Mouse (Mus musculus): ENCODE data around the gene Col17a1. TPM values are rescaled to one million over a fixed set of nuclear protein-coding genes. Genes with fewer than 3 reads are reported as not detected.

Gene Col17a1
- polyA plus RNA-seq, 1 experiment from 2014 or later: 0.20 TPM

DNA sequence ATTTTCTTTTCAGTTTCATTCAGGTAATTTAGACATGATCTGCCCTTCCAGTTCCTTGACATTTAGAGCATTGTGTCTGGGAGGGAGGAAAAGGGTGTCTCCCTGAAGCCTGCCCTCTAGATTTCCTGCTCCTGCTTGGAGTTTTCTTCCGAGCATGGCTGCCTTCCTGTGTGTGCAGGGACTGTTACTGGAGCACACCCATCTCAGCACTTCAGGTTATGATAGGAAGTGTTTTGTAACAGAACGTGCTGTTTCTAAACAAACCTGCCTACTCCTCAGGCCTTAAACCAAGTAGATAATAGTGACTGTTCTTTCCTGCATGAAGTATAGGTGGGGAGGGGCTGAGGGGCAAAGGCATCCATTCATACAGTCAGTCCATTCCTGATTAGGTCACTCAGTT, 48.0 kb downstream of the Col17a1 start:
- no peak overlapping the region for H3K4me2 ChIP-seq
- no peak overlapping the region for H3K27ac ChIP-seq (replicated peaks)
- WGBS (ENCODE audit: insufficient replicate concordance): 71% methylated on average over 2 of the region's 2 CpGs
- H3K4me3 ChIP-seq (replicated peaks): no peak overlapping the region
- H3K9me3 ChIP-seq (replicated peaks): no peaks in the 10 kb centered on the region
- peaks cover 72% of the 10 kb centered on the region for H3K36me3 ChIP-seq (replicated peaks)
- no peak overlapping the region for H3K9ac ChIP-seq
- no peaks in the 10 kb centered on the region for H3K27me3 ChIP-seq
- ATAC-seq (ENCODE audit: insufficient read depth): no peak
- 0 out of 2 replicates have a peak, but pooled peaks cover 3% of the 10 kb centered on the region for H3K4me1 ChIP-seq (replicated peaks)

DNA sequence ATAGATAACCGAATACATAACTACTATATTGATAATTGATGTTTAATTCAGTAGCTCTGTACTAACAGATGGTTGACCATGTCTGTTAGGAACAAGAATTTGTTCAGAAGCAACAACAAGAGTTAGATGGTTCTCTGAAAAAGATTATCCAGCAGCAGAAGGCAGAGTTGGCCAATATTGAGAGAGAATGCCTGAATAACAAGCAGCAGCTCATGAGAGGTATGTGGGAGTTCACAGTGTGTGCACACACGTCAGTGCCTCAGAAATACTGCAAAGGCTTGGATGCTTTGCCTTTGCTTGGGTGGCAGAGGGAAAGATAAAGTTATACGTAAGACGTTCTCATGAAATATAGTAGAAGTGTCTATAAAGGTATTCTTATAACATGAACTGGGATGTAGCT, 56.5 kb downstream of the Col17a1 start:
- Histone ChIP-seq H3K27me3 (no peaks in the 10 kb centered on the region), H3K27ac (replicated peaks) (no peak overlapping the region), H3K9ac (no peak overlapping the region), H3K4me2 (no peak overlapping the region), H3K4me3 (replicated peaks) (no peak overlapping the region), H3K4me1 (replicated peaks) (no peaks in the 10 kb centered on the region; the same call in none of the 2 replicates), H3K9me3 (replicated peaks) (no peaks in the 10 kb centered on the region), H3K36me3 (replicated peaks) (peaks cover 47% of the 10 kb centered on the region)
- 84% methylated on average over 4 of the region's 4 CpGs for WGBS (ENCODE audit: insufficient replicate concordance)
- no peak for ATAC-seq (ENCODE audit: insufficient read depth)

DNA sequence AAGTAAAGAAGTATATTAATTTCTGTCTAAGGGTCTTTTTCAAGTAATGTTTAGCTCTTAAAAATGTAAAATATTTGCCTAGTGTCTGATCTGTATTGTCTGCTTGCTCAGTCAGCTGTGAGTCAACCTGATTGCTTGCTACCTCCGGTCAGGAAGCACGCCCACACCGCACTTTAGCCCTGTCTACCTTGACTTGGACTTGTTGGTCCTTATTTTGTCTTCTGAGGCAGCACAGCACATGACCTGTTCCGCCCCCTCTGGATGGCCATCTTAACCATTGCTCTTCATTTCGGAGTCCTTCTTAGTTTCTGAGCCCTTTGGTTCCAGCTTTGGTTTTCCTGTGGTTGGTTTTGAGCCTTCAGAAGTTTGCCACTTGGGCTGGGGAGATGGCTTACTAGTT, 60.1 kb downstream of the Col17a1 start:
- no peaks in the 10 kb centered on the region for H3K27me3 ChIP-seq
- ATAC-seq (ENCODE audit: insufficient read depth): no peak
- no peak overlapping the region for H3K4me2 ChIP-seq
- no peaks in the 10 kb centered on the region; the same call in none of the 2 replicates for H3K4me1 ChIP-seq (replicated peaks)
- no peaks in the 10 kb centered on the region for H3K9me3 ChIP-seq (replicated peaks)
- WGBS (ENCODE audit: insufficient replicate concordance): 84% methylated on average over 5 of the region's 5 CpGs
- no peak overlapping the region for H3K9ac ChIP-seq
- peaks cover 29% of the 10 kb centered on the region for H3K36me3 ChIP-seq (replicated peaks)
- no peak overlapping the region for H3K27ac ChIP-seq (replicated peaks)
- H3K4me3 ChIP-seq (replicated peaks): no peak overlapping the region

DNA sequence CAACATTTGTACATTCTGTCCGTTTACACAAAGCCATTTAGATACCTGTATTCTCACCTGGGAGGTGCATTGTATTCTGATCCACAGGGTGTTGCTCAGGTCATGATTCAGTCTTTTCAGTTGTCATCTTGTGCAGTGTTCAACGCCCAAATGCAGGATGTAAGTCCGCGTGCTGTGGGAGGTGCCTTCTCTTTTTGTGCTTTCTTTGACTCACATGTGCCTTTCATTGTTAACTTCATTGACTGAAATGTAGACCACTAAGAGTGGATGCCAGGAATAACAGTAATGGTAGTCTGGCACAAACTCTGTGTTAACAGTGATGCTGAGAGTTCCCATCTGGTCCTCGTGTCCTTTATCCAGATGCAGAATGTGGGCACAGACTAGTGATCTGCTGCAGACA, 61.5 kb downstream of the Col17a1 start:
- no peak for ATAC-seq (ENCODE audit: insufficient read depth)
- WGBS (ENCODE audit: insufficient replicate concordance): 83% methylated on average over 5 of the region's 5 CpGs
- H3K4me2 ChIP-seq: no peak overlapping the region
- H3K9me3 ChIP-seq (replicated peaks): no peaks in the 10 kb centered on the region
- no peak overlapping the region for H3K9ac ChIP-seq
- H3K27me3 ChIP-seq: no peaks in the 10 kb centered on the region
- no peak overlapping the region for H3K27ac ChIP-seq (replicated peaks)
- no peaks in the 10 kb centered on the region; the same call in none of the 2 replicates for H3K4me1 ChIP-seq (replicated peaks)
- H3K4me3 ChIP-seq (replicated peaks): no peak overlapping the region
- H3K36me3 ChIP-seq (replicated peaks): peaks cover 29% of the 10 kb centered on the region

DNA sequence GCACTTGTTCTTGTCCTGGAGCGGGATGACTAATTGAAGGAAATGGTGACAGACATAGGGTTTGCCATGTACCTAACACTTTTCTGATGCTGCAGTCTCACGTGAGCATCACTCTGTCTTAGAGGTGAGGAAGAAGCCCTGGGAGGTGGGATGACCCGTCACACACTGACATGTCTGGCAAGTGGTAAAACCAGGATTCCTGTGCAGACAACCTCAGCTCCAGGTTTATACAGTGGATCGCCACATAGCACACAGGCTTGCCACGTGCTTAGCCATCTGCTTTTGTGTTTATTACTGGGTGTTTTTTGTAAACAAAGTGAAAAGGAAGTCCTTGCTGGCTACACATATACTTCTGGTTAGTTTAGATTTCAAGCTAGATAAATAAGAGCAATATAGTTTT, 62.8 kb downstream of the Col17a1 start:
- Histone ChIP-seq H3K27me3 (no peaks in the 10 kb centered on the region), H3K4me1 (replicated peaks) (no peaks in the 10 kb centered on the region; the same call in none of the 2 replicates), H3K9ac (no peak overlapping the region), H3K4me3 (replicated peaks) (no peak overlapping the region), H3K4me2 (no peak overlapping the region), H3K27ac (replicated peaks) (no peak overlapping the region), H3K9me3 (replicated peaks) (no peaks in the 10 kb centered on the region), H3K36me3 (replicated peaks) (peaks cover 39% of the 10 kb centered on the region)
- 79% methylated on average over 5 of the region's 5 CpGs for WGBS (ENCODE audit: insufficient replicate concordance)
- no peak for ATAC-seq (ENCODE audit: insufficient read depth)

DNA sequence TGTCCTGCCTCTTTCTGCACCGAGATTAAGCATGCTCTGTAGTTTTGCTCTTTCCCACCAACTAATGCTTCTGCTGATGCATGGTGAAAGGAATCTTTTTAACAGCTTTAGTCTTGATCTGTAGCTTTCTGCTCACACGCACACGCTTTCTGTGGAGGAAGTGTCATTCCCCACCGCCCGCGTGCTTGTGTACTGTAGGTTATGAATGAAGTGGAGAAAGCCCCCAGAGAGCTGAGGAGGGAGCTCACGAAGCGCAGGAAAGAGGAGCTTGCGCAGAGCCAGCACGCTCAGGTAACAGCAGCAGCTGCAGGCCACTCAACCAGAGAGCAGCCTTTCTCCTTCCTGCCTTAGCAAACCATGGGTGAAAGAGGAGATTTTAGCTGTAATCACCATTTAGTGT, 64.4 kb downstream of the Col17a1 start:
- no peaks in the 10 kb centered on the region; the same call in none of the 2 replicates for H3K4me1 ChIP-seq (replicated peaks)
- H3K9me3 ChIP-seq (replicated peaks): no peaks in the 10 kb centered on the region
- H3K27me3 ChIP-seq: no peaks in the 10 kb centered on the region
- no peak for ATAC-seq (ENCODE audit: insufficient read depth)
- H3K27ac ChIP-seq (replicated peaks): no peak overlapping the region
- H3K4me3 ChIP-seq (replicated peaks): no peak overlapping the region
- WGBS (ENCODE audit: insufficient replicate concordance): 92% methylated on average over 10 of the region's 10 CpGs
- H3K36me3 ChIP-seq (replicated peaks): peaks cover 55% of the 10 kb centered on the region
- H3K4me2 ChIP-seq: no peak overlapping the region
- H3K9ac ChIP-seq: no peak overlapping the region

DNA sequence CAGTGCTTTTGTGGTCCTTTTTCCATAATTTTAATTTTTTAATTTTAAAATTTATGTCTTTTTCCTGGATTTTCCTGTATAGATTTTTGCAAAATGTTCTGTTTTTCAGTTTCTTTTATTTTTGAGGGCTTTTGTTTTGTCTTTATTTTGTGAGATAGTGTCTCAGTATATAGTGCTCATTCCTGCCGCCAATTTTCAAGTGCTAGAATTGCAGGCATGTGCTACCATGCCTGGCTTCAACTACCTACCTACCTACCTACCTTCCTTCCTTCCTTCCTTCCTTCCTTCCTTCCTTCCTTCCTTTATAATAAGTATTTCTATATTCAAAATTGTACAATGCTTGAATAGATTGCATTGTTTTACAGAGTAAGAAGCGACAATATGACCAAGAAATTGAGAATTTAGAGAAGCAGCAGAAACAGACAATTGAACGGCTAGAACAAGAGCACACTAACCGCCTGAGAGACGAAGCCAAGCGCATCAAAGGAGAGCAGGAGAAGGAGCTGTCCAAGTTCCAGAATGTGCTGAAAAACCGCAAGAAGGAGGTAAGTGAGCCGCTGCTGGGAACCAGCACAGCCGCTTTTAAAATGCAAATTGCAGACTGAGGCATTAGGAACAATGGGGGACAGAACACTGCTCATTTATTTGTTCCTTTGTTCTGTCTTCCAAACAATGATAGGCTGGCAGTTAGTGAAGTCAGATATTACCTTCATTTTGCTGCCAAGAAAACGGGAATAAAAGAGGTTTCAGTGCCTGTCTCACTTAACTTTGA, 66.8 kb downstream of the Col17a1 start:
- H3K9ac ChIP-seq: no peak overlapping the region
- ATAC-seq (ENCODE audit: insufficient read depth): no peak
- H3K27me3 ChIP-seq: no peaks in the 10 kb centered on the region

DNA sequence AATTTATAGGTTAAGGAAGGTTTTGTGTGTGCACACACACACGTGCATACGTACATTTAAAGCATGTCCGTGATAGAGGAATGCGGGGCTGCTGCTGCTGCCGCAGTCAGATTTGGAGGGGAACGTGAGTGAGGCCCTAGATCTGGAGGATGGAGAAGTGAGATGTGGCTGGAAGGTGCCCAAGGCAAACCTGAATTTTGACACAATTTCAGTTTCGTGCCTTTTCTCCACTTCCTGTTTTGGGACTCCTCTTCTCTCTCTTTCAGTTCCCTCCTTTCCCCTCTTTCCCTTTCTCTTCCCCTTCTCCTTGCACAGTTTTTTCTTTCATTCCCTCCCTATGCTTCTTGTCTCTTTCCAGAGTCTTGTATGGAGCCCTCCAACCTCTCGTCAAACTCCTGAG, 70.4 kb downstream of the Col17a1 start:
- H3K4me3 ChIP-seq (replicated peaks): no peak overlapping the region
- no peaks in the 10 kb centered on the region for H3K27me3 ChIP-seq
- ATAC-seq (ENCODE audit: insufficient read depth): no peak
- H3K4me1 ChIP-seq (replicated peaks): no peaks in the 10 kb centered on the region
- H3K4me2 ChIP-seq: no peak overlapping the region
- no peak overlapping the region for H3K27ac ChIP-seq (replicated peaks)
- 80% methylated on average over 8 of the region's 8 CpGs for WGBS (ENCODE audit: insufficient replicate concordance)
- peaks cover 91% of the 10 kb centered on the region for H3K36me3 ChIP-seq (replicated peaks)
- no peaks in the 10 kb centered on the region for H3K9me3 ChIP-seq (replicated peaks)
- H3K9ac ChIP-seq: no peak overlapping the region

More for the DNA sequence above, 66.8 kb downstream of the Col17a1 start:
- Histone ChIP-seq H3K4me3 (replicated peaks) (no peak overlapping the region), H3K4me1 (replicated peaks) (no peaks in the 10 kb centered on the region), H3K27ac (replicated peaks) (no peak overlapping the region), H3K36me3 (replicated peaks) (peaks cover 73% of the 10 kb centered on the region), H3K9me3 (replicated peaks) (no peaks in the 10 kb centered on the region), H3K4me2 (no peak overlapping the region)
- WGBS (ENCODE audit: insufficient replicate concordance): 85% methylated on average over 10 of the region's 10 CpGs

DNA sequence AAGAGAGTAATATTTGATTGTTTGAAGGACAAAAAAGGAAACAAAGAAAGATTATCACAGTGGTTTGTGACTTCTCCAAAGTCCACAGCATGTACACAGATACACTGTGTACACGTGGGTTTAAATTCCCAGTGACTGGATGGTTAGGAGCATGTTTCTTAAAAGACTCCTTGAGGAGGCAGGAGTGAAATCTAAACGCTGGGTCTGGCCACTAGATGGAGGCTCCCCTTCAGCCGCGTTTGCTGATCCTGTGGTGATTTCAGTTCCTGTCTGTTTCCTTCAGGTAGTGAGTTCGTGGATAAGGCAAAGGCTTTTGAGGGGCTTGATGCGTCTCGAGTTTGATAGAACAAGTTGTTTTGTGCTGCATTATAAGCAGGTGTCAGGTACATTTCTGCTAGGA, 78.5 kb downstream of the Col17a1 start:
- 54% methylated on average over 7 of the region's 7 CpGs for WGBS (ENCODE audit: insufficient replicate concordance)
- no peak overlapping the region for H3K4me3 ChIP-seq (replicated peaks)
- H3K4me2 ChIP-seq: no peak overlapping the region
- no peaks in the 10 kb centered on the region for H3K27me3 ChIP-seq
- H3K36me3 ChIP-seq (replicated peaks): peaks cover 57% of the 10 kb centered on the region
- H3K9me3 ChIP-seq (replicated peaks): no peaks in the 10 kb centered on the region
- no peak overlapping the region for H3K9ac ChIP-seq
- H3K27ac ChIP-seq (replicated peaks): no peak overlapping the region
- ATAC-seq (ENCODE audit: insufficient read depth): no peak
- H3K4me1 ChIP-seq (replicated peaks): no peaks in the 10 kb centered on the region

DNA sequence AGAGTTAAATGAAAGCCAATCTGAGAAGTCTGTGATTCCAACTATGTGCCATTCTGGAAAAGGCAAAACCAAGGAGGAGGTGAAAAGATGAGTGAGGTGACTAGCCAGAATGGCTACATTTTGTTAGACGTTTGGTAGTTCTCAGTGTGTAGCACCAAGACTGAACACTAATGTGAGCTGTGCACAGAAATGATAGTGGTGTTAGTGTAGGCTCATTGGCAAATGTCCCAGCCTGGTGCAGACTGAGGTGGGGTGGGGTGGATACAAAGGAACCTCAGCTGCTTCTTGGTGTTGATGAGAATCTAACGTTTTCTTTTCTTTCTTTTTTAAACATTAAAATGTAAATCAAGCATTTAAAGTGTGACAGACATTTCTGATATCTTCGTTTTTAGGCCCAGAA, 83.4 kb downstream of the Col17a1 start:
- no peak for ATAC-seq (ENCODE audit: insufficient read depth)
- Histone ChIP-seq H3K4me2 (no peak overlapping the region), H3K4me3 (replicated peaks) (no peak overlapping the region), H3K36me3 (replicated peaks) (peaks cover 20% of the 10 kb centered on the region; the same call in 1 of the 2 replicates), H3K9me3 (replicated peaks) (no peaks in the 10 kb centered on the region), H3K27me3 (no peaks in the 10 kb centered on the region), H3K27ac (replicated peaks) (no peak overlapping the region), H3K4me1 (replicated peaks) (no peaks in the 10 kb centered on the region), H3K9ac (no peak overlapping the region)
- WGBS (ENCODE audit: insufficient replicate concordance): 53% methylated on average over 3 of the region's 3 CpGs
